27 mouse cellular contexts compared by ENCODE assay signal in the genomic region with DNA sequence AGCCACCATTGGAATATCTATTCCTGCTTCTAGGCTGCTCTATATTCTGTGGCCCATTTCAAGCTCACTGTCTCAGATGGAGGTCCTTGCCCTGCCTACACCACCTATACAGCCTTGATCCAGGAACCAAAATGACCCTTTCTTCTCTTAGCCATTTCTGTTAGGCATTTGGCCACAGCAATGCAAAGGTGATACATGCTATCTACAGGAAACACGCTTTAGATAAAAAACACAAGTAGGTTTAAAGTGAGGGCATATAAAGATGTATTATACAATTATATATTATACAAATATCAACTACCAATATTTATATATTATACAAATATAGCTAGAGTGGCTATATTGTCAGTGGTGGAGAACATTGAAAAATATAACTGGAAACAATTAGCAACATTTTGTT.
"Had no signal": no experiment of that assay in that cellular context is flagged by ENCODE, and none has a peak within 500 bp of the region (broad histone marks: within the 10 kb centered on the region; RNA-seq: fewer than 3 reads in every experiment).

No protein-coding gene starts in this region.

- H3K27ac ChIP-seq: embryonic facial prominence, embryonic 10.5 days; embryonic facial prominence, embryonic 12.5 days; embryonic facial prominence, embryonic 13.5 days; embryonic facial prominence, embryonic 15.5 days; forebrain, embryonic 10.5 days; forebrain, embryonic 12.5 days; forebrain, embryonic 13.5 days; forebrain, embryonic 15.5 days; gastrocnemius, adult 2 months; heart, adult 2 months had no signal

- H3K9ac ChIP-seq: embryonic facial prominence, embryonic 12.5 days; embryonic facial prominence, embryonic 13.5 days; embryonic facial prominence, embryonic 15.5 days; forebrain, embryonic 12.5 days; forebrain, embryonic 13.5 days; forebrain, embryonic 15.5 days; forebrain, postnatal 0 days had no signal

- H3K27me3 ChIP-seq: embryonic facial prominence, embryonic 12.5 days; embryonic facial prominence, embryonic 13.5 days; embryonic facial prominence, embryonic 15.5 days; forebrain, embryonic 12.5 days; forebrain, embryonic 13.5 days; forebrain, embryonic 15.5 days had no signal

- H3K4me2 ChIP-seq: embryonic facial prominence, embryonic 12.5 days; embryonic facial prominence, embryonic 13.5 days; embryonic facial prominence, embryonic 15.5 days; forebrain, embryonic 12.5 days; forebrain, embryonic 13.5 days; forebrain, embryonic 15.5 days had no signal

- H3K36me3 ChIP-seq: embryonic facial prominence, embryonic 10.5 days; embryonic facial prominence, embryonic 12.5 days; embryonic facial prominence, embryonic 13.5 days; embryonic facial prominence, embryonic 15.5 days; forebrain, embryonic 10.5 days; forebrain, embryonic 12.5 days; forebrain, embryonic 15.5 days had no signal

- H3K4me1 ChIP-seq: embryonic facial prominence, embryonic 10.5 days; embryonic facial prominence, embryonic 12.5 days; embryonic facial prominence, embryonic 13.5 days; embryonic facial prominence, embryonic 15.5 days; forebrain, embryonic 10.5 days; forebrain, embryonic 12.5 days; forebrain, embryonic 13.5 days; forebrain, embryonic 15.5 days had no signal

- DNase-seq: cerebellum, adult 8-10 months; cerebellum, adult 9-10 months; cerebellum, adult 9-11 months; cerebellum, postnatal 10 days; cerebellum, postnatal 14 days; cerebellum, postnatal 25 days; cerebellum, postnatal 36 days; embryo, embryonic 11 days; forebrain, postnatal 0 days; gastrocnemius, adult 2 months; gastrocnemius, postnatal 10 days; gastrocnemius, postnatal 14 days; gastrocnemius, postnatal 25 days; gastrocnemius, postnatal 36 days; heart, adult 18-20 months; heart, adult 2 months had no signal

- ATAC-seq: forebrain, embryonic 13.5 days; forebrain, embryonic 14.5 days; forebrain, embryonic 15.5 days; forebrain, embryonic 16.5 days; forebrain, postnatal 0 days had no signal

- H3K9me3 ChIP-seq: embryonic facial prominence, embryonic 10.5 days; embryonic facial prominence, embryonic 12.5 days; embryonic facial prominence, embryonic 13.5 days; embryonic facial prominence, embryonic 15.5 days; forebrain, embryonic 10.5 days; forebrain, embryonic 12.5 days; forebrain, embryonic 13.5 days; forebrain, embryonic 15.5 days had no signal

- H3K4me3 ChIP-seq: embryonic facial prominence, embryonic 10.5 days; embryonic facial prominence, embryonic 12.5 days; embryonic facial prominence, embryonic 13.5 days; embryonic facial prominence, embryonic 15.5 days; erythroblast, embryonic 14.5 days; forebrain, embryonic 10.5 days; forebrain, embryonic 12.5 days; forebrain, embryonic 13.5 days; forebrain, embryonic 15.5 days; gastrocnemius, adult 2 months; heart, adult 2 months had no signal
